Mouse (Mus musculus): Measurements from ENCODE around the gene B3gnt2. TPM values are rescaled to one million over a fixed set of nuclear protein-coding genes. Genes with fewer than 3 reads are reported as not detected.

The B3gnt2 gene
- polyA plus RNA-seq, 1 experiment from 2014 or later, result 3.4 TPM

- H3K4me1 ChIP-seq, result peaks cover 12% of the 10 kb centered on the region; the same call in 1 of the 2 replicates
- no peak for DNase-seq (ENCODE audit: low spot score)
- H3K36me3 ChIP-seq, result no peaks in the 10 kb centered on the region
- WGBS, result 89% methylated on average over 11 of the region's 11 CpGs
- no peaks in the 10 kb centered on the region for H3K9me3 ChIP-seq (replicated peaks)
- H3K27me3 ChIP-seq (ENCODE audit: low read depth, poor library complexity, severe bottlenecking), result no peaks in the 10 kb centered on the region
- no peak overlapping the region for H3K4me3 ChIP-seq
- H3K27ac ChIP-seq, result no peak overlapping the region
Observed at GRCm38 (mm10) chr11:22831916-22832315, 28.8 kb downstream of the B3gnt2 start.

GRCm38 (mm10) chr11:22830684-22831083 is 30.1 kb downstream of the B3gnt2 start:
- Histone ChIP-seq H3K4me1 (peaks cover 12% of the 10 kb centered on the region; the same call in 1 of the 2 replicates), H3K27ac (0 out of 2 replicates have a peak overlapping the region, but pooled peaks have one; percentile 25)
- no peak for DNase-seq (ENCODE audit: low spot score)

GRCm38 (mm10) chr11:22830179-22830611 is 30.6 kb downstream of the B3gnt2 start:
- 73% methylated on average over 5 of the region's 5 CpGs for WGBS
- Histone ChIP-seq H3K4me1 (peaks cover 12% of the 10 kb centered on the region; the same call in 1 of the 2 replicates), H3K27me3 (ENCODE audit: low read depth, poor library complexity, severe bottlenecking) (no peaks in the 10 kb centered on the region), H3K36me3 (no peaks in the 10 kb centered on the region), H3K27ac (0 out of 2 replicates have a peak overlapping the region, but pooled peaks have one; percentile 25), H3K9me3 (replicated peaks) (no peaks in the 10 kb centered on the region), H3K4me3 (no peak overlapping the region)
- DNase-seq (ENCODE audit: low spot score), result no peak

More at GRCm38 (mm10) chr11:22830684-22831083, 30.1 kb downstream of the B3gnt2 start:
- no peaks in the 10 kb centered on the region for H3K9me3 ChIP-seq (replicated peaks)
- H3K36me3 ChIP-seq, result no peaks in the 10 kb centered on the region
- no peak overlapping the region for H3K4me3 ChIP-seq
- 80% methylated on average over 6 of the region's 6 CpGs for WGBS
- H3K27me3 ChIP-seq (ENCODE audit: low read depth, poor library complexity, severe bottlenecking), result no peaks in the 10 kb centered on the region

- no peak overlapping the region for H3K27ac ChIP-seq
- H3K4me3 ChIP-seq, result no peak overlapping the region
- WGBS, result 94% methylated on average over 15 of the region's 15 CpGs
- no peaks in the 10 kb centered on the region for H3K9me3 ChIP-seq (replicated peaks)
- no peak for DNase-seq (ENCODE audit: low spot score)
- H3K36me3 ChIP-seq, result no peaks in the 10 kb centered on the region
- peaks cover 16% of the 10 kb centered on the region for H3K4me1 ChIP-seq
- no peaks in the 10 kb centered on the region for H3K27me3 ChIP-seq (ENCODE audit: low read depth, poor library complexity, severe bottlenecking)
Observed at GRCm38 (mm10) chr11:22828988-22829632, 31.7 kb downstream of the B3gnt2 start.

GRCm38 (mm10) chr11:22827514-22828080 is 33.2 kb downstream of the B3gnt2 start:
- H3K4me1 ChIP-seq, result peaks cover 18% of the 10 kb centered on the region
- no peak overlapping the region for H3K27ac ChIP-seq
- no peak overlapping the region for H3K4me3 ChIP-seq
- no peak for DNase-seq (ENCODE audit: low spot score)
- no peaks in the 10 kb centered on the region for H3K27me3 ChIP-seq (ENCODE audit: low read depth, poor library complexity, severe bottlenecking)
- WGBS, result 88% methylated on average over 4 of the region's 4 CpGs
- H3K9me3 ChIP-seq (replicated peaks), result no peaks in the 10 kb centered on the region
- no peaks in the 10 kb centered on the region for H3K36me3 ChIP-seq

- 94% methylated on average over 6 of the region's 6 CpGs for WGBS
- H3K4me1 ChIP-seq, result peaks cover 18% of the 10 kb centered on the region
- no peak for DNase-seq (ENCODE audit: low spot score)
Observed at GRCm38 (mm10) chr11:22826665-22827064, 34.1 kb downstream of the B3gnt2 start.

GRCm38 (mm10) chr11:22826051-22826450 is 34.7 kb downstream of the B3gnt2 start:
- 93% methylated on average over 14 of the region's 14 CpGs for WGBS
- H3K36me3 ChIP-seq, result no peaks in the 10 kb centered on the region
- peaks cover 18% of the 10 kb centered on the region for H3K4me1 ChIP-seq
- H3K27me3 ChIP-seq (ENCODE audit: low read depth, poor library complexity, severe bottlenecking), result no peaks in the 10 kb centered on the region
- H3K9me3 ChIP-seq (replicated peaks), result no peaks in the 10 kb centered on the region
- no peak for DNase-seq (ENCODE audit: low spot score)
- H3K27ac ChIP-seq, result no peak overlapping the region
- no peak overlapping the region for H3K4me3 ChIP-seq

More at GRCm38 (mm10) chr11:22826665-22827064, 34.1 kb downstream of the B3gnt2 start:
- no peaks in the 10 kb centered on the region for H3K36me3 ChIP-seq
- H3K27ac ChIP-seq, result no peak overlapping the region
- no peaks in the 10 kb centered on the region for H3K27me3 ChIP-seq (ENCODE audit: low read depth, poor library complexity, severe bottlenecking)
- H3K4me3 ChIP-seq, result no peak overlapping the region
- no peaks in the 10 kb centered on the region for H3K9me3 ChIP-seq (replicated peaks)

GRCm38 (mm10) chr11:22825548-22825947 is 35.2 kb downstream of the B3gnt2 start:
- H3K27me3 ChIP-seq (ENCODE audit: low read depth, poor library complexity, severe bottlenecking), result no peaks in the 10 kb centered on the region
- H3K9me3 ChIP-seq (replicated peaks), result no peaks in the 10 kb centered on the region
- no peak overlapping the region for H3K4me3 ChIP-seq
- no peak overlapping the region for H3K27ac ChIP-seq
- no peak for DNase-seq (ENCODE audit: low spot score)
- H3K4me1 ChIP-seq, result peaks cover 18% of the 10 kb centered on the region
- H3K36me3 ChIP-seq, result no peaks in the 10 kb centered on the region
- WGBS, result 100% methylated on average over 1 of the region's 1 CpGs

GRCm38 (mm10) chr11:22824049-22824705 is 36.6 kb downstream of the B3gnt2 start:
- Histone ChIP-seq H3K27ac (0 out of 2 replicates have a peak overlapping the region, but pooled peaks have one; percentile 19), H3K36me3 (no peaks in the 10 kb centered on the region), H3K4me3 (no peak overlapping the region), H3K27me3 (ENCODE audit: low read depth, poor library complexity, severe bottlenecking) (no peaks in the 10 kb centered on the region), H3K9me3 (replicated peaks) (no peaks in the 10 kb centered on the region), H3K4me1 (peaks cover 17% of the 10 kb centered on the region)
- no peak for DNase-seq (ENCODE audit: low spot score)
- 87% methylated on average over 9 of the region's 9 CpGs for WGBS

- Histone ChIP-seq H3K27me3 (ENCODE audit: low read depth, poor library complexity, severe bottlenecking) (no peaks in the 10 kb centered on the region), H3K4me1 (peaks cover 8% of the 10 kb centered on the region; the same call in 1 of the 2 replicates), H3K27ac (no peak overlapping the region), H3K9me3 (replicated peaks) (no peaks in the 10 kb centered on the region), H3K4me3 (no peak overlapping the region), H3K36me3 (no peaks in the 10 kb centered on the region)
- 89% methylated on average over 3 of the region's 3 CpGs for WGBS
- DNase-seq (ENCODE audit: low spot score), result no peak
Observed at GRCm38 (mm10) chr11:22821243-22821642, 39.5 kb downstream of the B3gnt2 start.

GRCm38 (mm10) chr11:22818371-22818770 is 42.4 kb downstream of the B3gnt2 start:
- Histone ChIP-seq H3K27ac (no peak overlapping the region), H3K4me1 (0 out of 2 replicates have a peak, but pooled peaks cover 3% of the 10 kb centered on the region), H3K36me3 (no peaks in the 10 kb centered on the region), H3K27me3 (ENCODE audit: low read depth, poor library complexity, severe bottlenecking) (no peaks in the 10 kb centered on the region), H3K4me3 (no peak overlapping the region), H3K9me3 (replicated peaks) (no peaks in the 10 kb centered on the region)
- no peak for DNase-seq (ENCODE audit: low spot score)
- 74% methylated on average over 5 of the region's 5 CpGs for WGBS

GRCm38 (mm10) chr11:22815877-22816276 is 44.9 kb downstream of the B3gnt2 start:
- DNase-seq (ENCODE audit: low spot score), result no peak
- Histone ChIP-seq H3K27ac (no peak overlapping the region), H3K36me3 (no peaks in the 10 kb centered on the region), H3K27me3 (ENCODE audit: low read depth, poor library complexity, severe bottlenecking) (no peaks in the 10 kb centered on the region), H3K9me3 (replicated peaks) (no peaks in the 10 kb centered on the region), H3K4me1 (0 out of 2 replicates have a peak, but pooled peaks cover 3% of the 10 kb centered on the region), H3K4me3 (no peak overlapping the region)
- 85% methylated on average over 7 of the region's 7 CpGs for WGBS

GRCm38 (mm10) chr11:22815143-22815542 is 45.6 kb downstream of the B3gnt2 start:
- 0 out of 2 replicates have a peak, but pooled peaks cover 3% of the 10 kb centered on the region for H3K4me1 ChIP-seq
- no peaks in the 10 kb centered on the region for H3K27me3 ChIP-seq (ENCODE audit: low read depth, poor library complexity, severe bottlenecking)
- H3K9me3 ChIP-seq (replicated peaks), result no peaks in the 10 kb centered on the region
- H3K4me3 ChIP-seq, result no peak overlapping the region
- H3K27ac ChIP-seq, result no peak overlapping the region
- H3K36me3 ChIP-seq, result no peaks in the 10 kb centered on the region
- no peak for DNase-seq (ENCODE audit: low spot score)

Measured in limb, embryonic 10.5 days (tissue).